32 mouse cellular contexts compared by ENCODE assay signal in genomic region chr4:144506518-144506917, GRCm38 (mm10). TPM values are rescaled to one million over a fixed set of nuclear protein-coding genes. Genes with fewer than 3 reads are reported as not detected.
A peak's percentile ranks its signal among the peaks of the same experiment; 100 is the strongest.
DNase-seq lines count a peak whose midpoint lies in the region; ATAC-seq and TF ChIP-seq lines count a peak whose summit lies in the region.
"Had no signal": no experiment of that assay in that cellular context is flagged by ENCODE, and none has a peak within 500 bp of the region (broad histone marks: within the 10 kb centered on the region; RNA-seq: fewer than 3 reads in every experiment).

No protein-coding gene starts in this region.

- dilution Hi-C loops in CH12.LX (cut with MboI; ENCODE audit: extremely low pct_ligation_motif_present, extremely low pct_unique_long_range_greater_than_20kb, low sequenced_read_pairs): no loop called here

- H3K4me3 ChIP-seq in CH12.LX (replicated peaks in 1 of 3; ENCODE audit: low read depth in 2 of 3, low read length in 2 of 3, poor library complexity in 1 of 3) (no peak overlapping the region), ES-E14 (ENCODE audit: insufficient read depth in 1 of 2, low read depth in 1 of 2, low read length in 2 of 2, poor library complexity in 1 of 2, severe bottlenecking in 1 of 2) (no peak overlapping the region)
- H3K4me3 ChIP-seq: embryonic facial prominence, embryonic 12.5 days; forebrain, embryonic 12.5 days; kidney, embryonic 15.5 days; limb, embryonic 12.5 days had no signal

- no peak overlapping the region for H3K4me2 ChIP-seq in CH12.LX (ENCODE audit: insufficient read depth, low read depth, poor library complexity, severe bottlenecking)
- H3K4me2 ChIP-seq: embryonic facial prominence, embryonic 12.5 days; forebrain, embryonic 12.5 days; heart, embryonic 11.5 days; kidney, embryonic 15.5 days; limb, embryonic 12.5 days; liver, embryonic 11.5 days had no signal

- peak in 1 of 2 experiments; percentile 18; a peak in 2 of 4 replicates for TF ChIP-seq CTCF in CH12.LX (conservative IDR thresholded peaks at IDR 0.05 in 1 of 2, IDR thresholded peaks at IDR 0.05 in 1 of 2; ENCODE audit: low read depth in 2 of 2, low read length in 2 of 2)

- peak; percentile 15 for TF ChIP-seq RAD21 in CH12.LX (IDR thresholded peaks at IDR 0.05; ENCODE audit: low read depth, low read length)

- DNase-seq in CH12.LX (ENCODE audit: extremely low read depth) (peak; percentile 14), ES-E14 (ENCODE audit: low read depth, low spot score) (peak; percentile 35)
- DNase-seq in c-Kit-positive CD71-negative TER-119-negative erythroid progenitor cells, embryonic 14.5 days (ENCODE audit: low read depth): peak; percentile 5
- no peak for DNase-seq in layer of hippocampus, postnatal 36 days
- no peak for DNase-seq in gastrocnemius, adult 18-20 months (ENCODE audit: low spot score)
- DNase-seq in cerebellum, adult 8-10 months: no peak
- DNase-seq: adrenal gland, postnatal 25 days; cerebellum, adult 11-12 months; cerebellum, postnatal 14 days; heart, adult 11 months; liver, postnatal 0 days; lung, postnatal 14 days; midbrain, embryonic 14.5 days; thymus, adult 2 months had no signal

- H3K36me3 ChIP-seq in CH12.LX (replicated peaks in 1 of 2; ENCODE audit: control insufficient read depth in 1 of 2, insufficient read depth in 1 of 2, low read length in 1 of 2): no peaks in the 10 kb centered on the region
- no peaks in the 10 kb centered on the region for H3K36me3 ChIP-seq in ES-E14 (ENCODE audit: control insufficient read depth, insufficient read depth, low read length, poor library complexity, severe bottlenecking)
- H3K36me3 ChIP-seq: embryonic facial prominence, embryonic 12.5 days; forebrain, embryonic 12.5 days; kidney, embryonic 15.5 days; limb, embryonic 12.5 days had no signal

- H3K9ac ChIP-seq in CH12.LX (ENCODE audit: insufficient read depth, low read depth) (no peak overlapping the region), ES-E14 (ENCODE audit: insufficient read depth, low read depth, low read length, poor library complexity, severe bottlenecking) (no peak overlapping the region)
- H3K9ac ChIP-seq: embryonic facial prominence, embryonic 12.5 days; forebrain, embryonic 12.5 days; kidney, embryonic 15.5 days; limb, embryonic 12.5 days; liver, postnatal 0 days had no signal

- 0 out of 2 replicates have a peak, but pooled peaks have one; percentile 26 for ATAC-seq in megakaryocyte-erythroid progenitor cell, adult 5-6 weeks (replicated peaks; ENCODE audit: low FRiP score, low TSS enrichment, poor library complexity, severe bottlenecking)
- ATAC-seq: hindbrain, embryonic 16.5 days; intestine, embryonic 16.5 days; liver, postnatal 0 days had no signal

- in situ Hi-C loops in CH12.LX (cut with MboI; ENCODE audit: low pct_ligation_motif_present, low pct_unique_long_range_greater_than_20kb, low sequenced_read_pairs): no loop called here
- in situ Hi-C loops in ES-E14 (cut with MboI; ENCODE audit: low sequenced_read_pairs in 2 of 2, unreplicated experiment in 2 of 2): no loop called here

- H3K9me3 ChIP-seq in CH12.LX (replicated peaks; ENCODE audit: low read length): no peaks in the 10 kb centered on the region
- H3K9me3 ChIP-seq in ES-E14 (ENCODE audit: control insufficient read depth, insufficient read depth, low read depth, low read length): no peaks in the 10 kb centered on the region
- H3K9me3 ChIP-seq: kidney, embryonic 15.5 days; limb, embryonic 12.5 days had no signal

- no peak for TF ChIP-seq EP300 in CH12.LX (IDR thresholded peaks at IDR 0.05; ENCODE audit: low read length)

- H3K27ac ChIP-seq in CH12.LX (ENCODE audit: insufficient read depth, low read depth) (no peak overlapping the region), ES-E14 (ENCODE audit: insufficient read depth, low read depth, low read length, poor library complexity, severe bottlenecking) (no peak overlapping the region)
- H3K27ac ChIP-seq: embryonic facial prominence, embryonic 12.5 days; forebrain, embryonic 12.5 days; kidney, embryonic 15.5 days; limb, embryonic 12.5 days; stomach, postnatal 0 days had no signal

- no peaks in the 10 kb centered on the region for H3K79me2 ChIP-seq in CH12.LX (replicated peaks; ENCODE audit: control insufficient read depth, extremely low read depth, insufficient read depth, poor library complexity, severe bottlenecking)

- TF ChIP-seq POLR2A in CH12.LX (IDR thresholded peaks at IDR 0.05; ENCODE audit: low read depth, low read length): no peak

- H3K4me1 ChIP-seq in CH12.LX (ENCODE audit: control insufficient read depth in 1 of 2, insufficient read depth in 2 of 2) (no peaks in the 10 kb centered on the region), ES-E14 (ENCODE audit: control insufficient read depth in 2 of 2, insufficient read depth in 2 of 2, low read length in 2 of 2, poor library complexity in 1 of 2) (no peaks in the 10 kb centered on the region)
- H3K4me1 ChIP-seq: embryonic facial prominence, embryonic 12.5 days; forebrain, embryonic 12.5 days; kidney, embryonic 15.5 days; limb, embryonic 12.5 days had no signal

- peaks cover 2% of the 10 kb centered on the region for H3K27me3 ChIP-seq in CH12.LX (replicated peaks)
- H3K27me3 ChIP-seq: embryonic facial prominence, embryonic 12.5 days; forebrain, embryonic 12.5 days; kidney, embryonic 15.5 days; limb, embryonic 12.5 days had no signal

TF ChIP-seq in CH12.LX, 34 proteins besides CTCF, POLR2A, EP300 and RAD21:
- peak; percentile 13; the same call in 1 of the 2 replicates for TF ChIP-seq SMC3 (IDR thresholded peaks at IDR 0.05; ENCODE audit: low read depth, low read length)
- no peak for TF ChIP-seq ZMIZ1 (IDR thresholded peaks at IDR 0.05; ENCODE audit: low read depth, low read length)
- no peak for TF ChIP-seq GABPA (IDR thresholded peaks at IDR 0.05; ENCODE audit: insufficient replicate concordance, low read depth, low read length)
- no peak for TF ChIP-seq TBP (conservative IDR thresholded peaks at IDR 0.05; ENCODE audit: low read depth, low read length)
- no peak for TF ChIP-seq ZC3H11A (IDR thresholded peaks at IDR 0.05; ENCODE audit: low read depth, low read length)

TF ChIP-seq in ES-E14, 5 proteins besides CTCF, POLR2A, EP300 and RAD21:
- TF ChIP-seq ZC3H11A (IDR thresholded peaks at IDR 0.05; ENCODE audit: borderline replicate concordance, low read depth, low read length): 0 out of 2 replicates have a peak, but pooled peaks have one; percentile 10
- no peak for TF ChIP-seq MAFK (IDR thresholded peaks at IDR 0.05; ENCODE audit: insufficient read depth, low read depth, low read length)

RNA-seq across cellular contexts. Expression of gene 9430007A20Rik, which starts 13.1 kb away (rescaled TPM):
- total RNA-seq in CH12.LX (2012; rRNA removed) (not detected in 2 replicates), CH12.LX (2014; rRNA removed) (not detected in 2 replicates), ES-E14 (2012; rRNA removed) (not detected in 2 replicates)
- not detected in 2 replicates for polyA plus RNA-seq in CH12.LX (2012; ENCODE audit: insufficient read length, low read depth)
- total RNA-seq in megakaryocyte-erythroid progenitor cell, adult 5-6 weeks (2014; fragmentation: Nextera tagmentation): not detected in 2 replicates
- total RNA-seq in megakaryocyte-erythroid progenitor cell, adult 5-6 weeks (2017): not detected in 2 replicates
- not detected for total RNA-seq in layer of hippocampus, postnatal 36 days (2021)
- total RNA-seq in gastrocnemius, adult 18-20 months (2021): not detected
- total RNA-seq: adrenal gland, postnatal 25 days; gastrocnemius, adult 8-10 months; hematopoietic stem cell, adult 5-6 weeks; layer of hippocampus, postnatal 10 days; megakaryocyte, adult 5-6 weeks had no signal
- polyA plus RNA-seq: embryonic facial prominence, embryonic 12.5 days; forebrain, embryonic 12.5 days; heart, embryonic 11.5 days; heart, postnatal 0 days; hindbrain, embryonic 16.5 days; intestine, embryonic 16.5 days; kidney, embryonic 15.5 days; large intestine, adult 2 months; limb, embryonic 12.5 days; liver, embryonic 11.5 days; liver, postnatal 0 days; midbrain, embryonic 14.5 days; neural tube, embryonic 11.5 days; stomach, postnatal 0 days; thymus, adult 2 months; urinary bladder, adult 2 months had no signal

RNA-seq across cellular contexts. Expression of gene Aadacl3, which starts 43.0 kb away (rescaled TPM):
- total RNA-seq in CH12.LX (2012; rRNA removed): not detected in 2 replicates
- not detected in 2 replicates for total RNA-seq in CH12.LX (2014; rRNA removed)
- polyA plus RNA-seq in CH12.LX (2012; ENCODE audit: insufficient read length, low read depth): not detected in 2 replicates
- total RNA-seq in ES-E14 (2012; rRNA removed): not detected in 2 replicates
- not detected in 2 replicates for total RNA-seq in megakaryocyte-erythroid progenitor cell, adult 5-6 weeks (2014; fragmentation: Nextera tagmentation)
- not detected in 2 replicates for total RNA-seq in megakaryocyte-erythroid progenitor cell, adult 5-6 weeks (2017)
- not detected for total RNA-seq in layer of hippocampus, postnatal 36 days (2021)
- not detected for total RNA-seq in gastrocnemius, adult 18-20 months (2021)
- total RNA-seq: adrenal gland, postnatal 25 days; gastrocnemius, adult 8-10 months; hematopoietic stem cell, adult 5-6 weeks; layer of hippocampus, postnatal 10 days; megakaryocyte, adult 5-6 weeks had no signal
- polyA plus RNA-seq: embryonic facial prominence, embryonic 12.5 days; forebrain, embryonic 12.5 days; heart, embryonic 11.5 days; heart, postnatal 0 days; hindbrain, embryonic 16.5 days; intestine, embryonic 16.5 days; kidney, embryonic 15.5 days; large intestine, adult 2 months; limb, embryonic 12.5 days; liver, embryonic 11.5 days; liver, postnatal 0 days; midbrain, embryonic 14.5 days; neural tube, embryonic 11.5 days; thymus, adult 2 months; urinary bladder, adult 2 months had no signal

RNA-seq across cellular contexts. Expression of gene Gm9944, which starts 53.4 kb away (rescaled TPM):
- total RNA-seq in CH12.LX (2012; rRNA removed) (not detected in 2 replicates), CH12.LX (2014; rRNA removed) (not detected in 2 replicates), ES-E14 (2012; rRNA removed) (not detected in 2 replicates)
- polyA plus RNA-seq in CH12.LX (2012; ENCODE audit: insufficient read length, low read depth): not detected in 2 replicates
- total RNA-seq in megakaryocyte-erythroid progenitor cell, adult 5-6 weeks (2014; fragmentation: Nextera tagmentation): not detected in 2 replicates
- not detected in 2 replicates for total RNA-seq in megakaryocyte-erythroid progenitor cell, adult 5-6 weeks (2017)
- total RNA-seq in layer of hippocampus, postnatal 36 days (2021): not detected
- total RNA-seq in gastrocnemius, adult 18-20 months (2021): not detected
- total RNA-seq: adrenal gland, postnatal 25 days; gastrocnemius, adult 8-10 months; hematopoietic stem cell, adult 5-6 weeks; layer of hippocampus, postnatal 10 days; megakaryocyte, adult 5-6 weeks had no signal
- polyA plus RNA-seq: embryonic facial prominence, embryonic 12.5 days; forebrain, embryonic 12.5 days; heart, embryonic 11.5 days; heart, postnatal 0 days; hindbrain, embryonic 16.5 days; intestine, embryonic 16.5 days; kidney, embryonic 15.5 days; large intestine, adult 2 months; limb, embryonic 12.5 days; liver, embryonic 11.5 days; liver, postnatal 0 days; midbrain, embryonic 14.5 days; neural tube, embryonic 11.5 days; stomach, postnatal 0 days; thymus, adult 2 months; urinary bladder, adult 2 months had no signal

RNA-seq across cellular contexts. Expression of gene Gm13124, which starts 58.4 kb away (rescaled TPM):
- not detected in 2 replicates for total RNA-seq in CH12.LX (2012; rRNA removed)
- total RNA-seq in CH12.LX (2014; rRNA removed): not detected in 2 replicates
- polyA plus RNA-seq in CH12.LX (2012; ENCODE audit: insufficient read length, low read depth): not detected in 2 replicates
- 0.22 and 0.37 TPM in 2 replicates for total RNA-seq in ES-E14 (2012; rRNA removed)
- not detected in 2 replicates for total RNA-seq in megakaryocyte-erythroid progenitor cell, adult 5-6 weeks (2014; fragmentation: Nextera tagmentation)
- not detected in 2 replicates for total RNA-seq in megakaryocyte-erythroid progenitor cell, adult 5-6 weeks (2017)
- not detected for total RNA-seq in layer of hippocampus, postnatal 36 days (2021)
- total RNA-seq in gastrocnemius, adult 18-20 months (2021): not detected
- total RNA-seq: adrenal gland, postnatal 25 days; gastrocnemius, adult 8-10 months; hematopoietic stem cell, adult 5-6 weeks; layer of hippocampus, postnatal 10 days; megakaryocyte, adult 5-6 weeks had no signal
- polyA plus RNA-seq: embryonic facial prominence, embryonic 12.5 days; forebrain, embryonic 12.5 days; heart, embryonic 11.5 days; heart, postnatal 0 days; hindbrain, embryonic 16.5 days; intestine, embryonic 16.5 days; kidney, embryonic 15.5 days; large intestine, adult 2 months; limb, embryonic 12.5 days; liver, embryonic 11.5 days; liver, postnatal 0 days; midbrain, embryonic 14.5 days; neural tube, embryonic 11.5 days; stomach, postnatal 0 days; thymus, adult 2 months; urinary bladder, adult 2 months had no signal

Comparison
In these comparisons a context has a peak if more than half of its experiments do, and no peak if none do; other contexts are left out.
1. DNase-seq: peak in CH12.LX (single experiment), ES-E14 (single experiment) and c-Kit-positive CD71-negative TER-119-negative erythroid progenitor cells, embryonic 14.5 days (single experiment); none in layer of hippocampus, postnatal 36 days (0 of 2), gastrocnemius, adult 18-20 months (single experiment) and cerebellum, adult 8-10 months (single experiment).